Comparison of ENCODE assay signal across 13 mouse cellular contexts in genomic region chr2:35775651-35776055, GRCm38 (mm10).
DNase-seq lines count a peak whose midpoint lies in the region; ATAC-seq and TF ChIP-seq lines count a peak whose summit lies in the region.
"Had no signal": no experiment of that assay in that cellular context is flagged by ENCODE, and none has a peak within 500 bp of the region (broad histone marks: within the 10 kb centered on the region; RNA-seq: fewer than 3 reads in every experiment).

No protein-coding gene starts in this region.

- peaks cover 11% of the 10 kb centered on the region for H3K4me1 ChIP-seq in lung, embryonic 15.5 days
- peaks cover 39% of the 10 kb centered on the region for H3K4me1 ChIP-seq in heart, embryonic 12.5 days (replicated peaks)
- H3K4me1 ChIP-seq: liver, embryonic 13.5 days had no signal

- H3K36me3 ChIP-seq in lung, embryonic 15.5 days = no peaks in the 10 kb centered on the region
- H3K36me3 ChIP-seq in heart, embryonic 12.5 days = no peaks in the 10 kb centered on the region
- H3K36me3 ChIP-seq: embryonic facial prominence, embryonic 13.5 days; liver, embryonic 13.5 days had no signal

- no peaks in the 10 kb centered on the region for H3K27me3 ChIP-seq in lung, embryonic 15.5 days
- H3K27me3 ChIP-seq in heart, embryonic 12.5 days (replicated peaks) = no peaks in the 10 kb centered on the region
- H3K27me3 ChIP-seq: embryonic facial prominence, embryonic 13.5 days; liver, embryonic 13.5 days had no signal

- H3K27ac ChIP-seq in lung, embryonic 15.5 days = no peak overlapping the region
- peak overlapping the region; percentile 59 for H3K27ac ChIP-seq in heart, embryonic 12.5 days (ENCODE audit: poor library complexity, severe bottlenecking)
- H3K27ac ChIP-seq in gastrocnemius, adult 2 months = no peak overlapping the region
- H3K27ac ChIP-seq: embryonic facial prominence, embryonic 13.5 days; liver, embryonic 13.5 days had no signal

- no peak overlapping the region for H3K4me2 ChIP-seq in lung, embryonic 15.5 days
- H3K4me2 ChIP-seq in heart, embryonic 12.5 days = peak overlapping the region; percentile 40
- H3K4me2 ChIP-seq: embryonic facial prominence, embryonic 13.5 days; liver, embryonic 13.5 days had no signal

- intact Hi-C loops in gastrocnemius, adult 2 months (cut with DNase I) = no loop called here

- H3K4me3 ChIP-seq in lung, embryonic 15.5 days = no peak overlapping the region
- no peak overlapping the region for H3K4me3 ChIP-seq in heart, embryonic 12.5 days
- H3K4me3 ChIP-seq in gastrocnemius, adult 2 months = no peak overlapping the region
- H3K4me3 ChIP-seq: embryonic facial prominence, embryonic 13.5 days; liver, embryonic 13.5 days had no signal

- DNase-seq in frontal cortex, postnatal 10 days (ENCODE audit: low spot score in 2 of 2) = no peak
- DNase-seq in lung, adult 18-20 months = no peak
- peak; percentile 66 for DNase-seq in lung, postnatal 10 days
- no peak for DNase-seq in gastrocnemius, adult 2 months
- no peak for DNase-seq in layer of hippocampus, adult 9-10 months (ENCODE audit: low spot score)
- DNase-seq: adrenal gland, postnatal 25 days; cerebellum, adult 18-20 months; liver, embryonic 13.5 days had no signal

- H3K9me3 ChIP-seq in lung, embryonic 15.5 days = no peaks in the 10 kb centered on the region
- no peaks in the 10 kb centered on the region for H3K9me3 ChIP-seq in heart, embryonic 12.5 days (replicated peaks)
- H3K9me3 ChIP-seq: embryonic facial prominence, embryonic 13.5 days; liver, embryonic 13.5 days had no signal

- no peak for TF ChIP-seq CTCF in gastrocnemius, adult 2 months (IDR thresholded peaks at IDR 0.05)

- 15% methylated on average over 5 of the region's 5 CpGs for WGBS in lung, embryonic 15.5 days
- 12% methylated on average over 5 of the region's 5 CpGs for WGBS in heart, embryonic 12.5 days

- ATAC-seq in frontal cortex, adult (ENCODE audit: low TSS enrichment) = peak; percentile 76
- peak; percentile 62; the same call in 1 of the 2 replicates for ATAC-seq in lung, embryonic 15.5 days (ENCODE audit: borderline replicate concordance, extremely low read depth, low FRiP score, low TSS enrichment)
- ATAC-seq in heart, embryonic 12.5 days (ENCODE audit: insufficient number of reproducible peaks, low FRiP score) = peak; percentile 79
- ATAC-seq: intestine, embryonic 16.5 days had no signal

- no peak overlapping the region for H3K9ac ChIP-seq in lung, embryonic 15.5 days
- H3K9ac ChIP-seq in heart, embryonic 12.5 days = no peak overlapping the region
- H3K9ac ChIP-seq: embryonic facial prominence, embryonic 13.5 days; liver, embryonic 13.5 days had no signal
